Comparison of ENCODE assay signal across 10 mouse cellular contexts in genomic region chr6:117891369-117892160, GRCm38 (mm10). TPM values are rescaled to one million over a fixed set of nuclear protein-coding genes. Genes with fewer than 3 reads are reported as not detected.
DNase-seq lines count a peak whose midpoint lies in the region; ATAC-seq and TF ChIP-seq lines count a peak whose summit lies in the region.
"Had no signal": no experiment of that assay in that cellular context is flagged by ENCODE, and none has a peak within 500 bp of the region (broad histone marks: within the 10 kb centered on the region; RNA-seq: fewer than 3 reads in every experiment).

No protein-coding gene starts in this region.

- ATAC-seq in intestine, embryonic 14.5 days (replicated peaks; ENCODE audit: low FRiP score, low TSS enrichment, low read depth) = no peak; the same call in 1 of the 2 replicates
- peak; percentile 80 for ATAC-seq in neutrophil, adult 5-6 weeks (ENCODE audit: extremely low read depth, insufficient number of reproducible peaks, low FRiP score, poor library complexity, severe bottlenecking)

- no peaks in the 10 kb centered on the region for H3K36me3 ChIP-seq in ES-E14 (ENCODE audit: control insufficient read depth, insufficient read depth, low read length, poor library complexity, severe bottlenecking)
- H3K36me3 ChIP-seq in intestine, embryonic 14.5 days (ENCODE audit: control insufficient read depth, insufficient read depth, low read length) = no peaks in the 10 kb centered on the region
- H3K36me3 ChIP-seq: lung, embryonic 15.5 days had no signal

- in situ Hi-C loops in ES-E14 (cut with MboI; ENCODE audit: low sequenced_read_pairs in 2 of 2, unreplicated experiment in 2 of 2) = no loop called here

- no peaks in the 10 kb centered on the region for H3K27me3 ChIP-seq in intestine, embryonic 14.5 days (replicated peaks; ENCODE audit: control insufficient read depth, insufficient read depth, low read length)
- H3K27me3 ChIP-seq: lung, embryonic 15.5 days had no signal

- H3K9me3 ChIP-seq in ES-E14 (ENCODE audit: control insufficient read depth, insufficient read depth, low read depth, low read length) = no peaks in the 10 kb centered on the region
- no peaks in the 10 kb centered on the region for H3K9me3 ChIP-seq in intestine, embryonic 14.5 days (ENCODE audit: control insufficient read depth, low read length)
- H3K9me3 ChIP-seq: lung, embryonic 15.5 days had no signal

- H3K4me3 ChIP-seq in ES-E14 (ENCODE audit: insufficient read depth in 1 of 2, low read depth in 1 of 2, low read length in 2 of 2, poor library complexity in 1 of 2, severe bottlenecking in 1 of 2) = peak overlapping the region; percentile 26 to 34
- H3K4me3 ChIP-seq in intestine, embryonic 14.5 days (ENCODE audit: low read depth, low read length) = no peak overlapping the region
- H3K4me3 ChIP-seq: lung, embryonic 15.5 days had no signal

- H3K4me1 ChIP-seq in ES-E14 (ENCODE audit: control insufficient read depth in 2 of 2, insufficient read depth in 2 of 2, low read length in 2 of 2, poor library complexity in 1 of 2) = peaks cover 0 to 5% of the 10 kb centered on the region in 2 experiments; a peak in 1 of 4 replicates
- no peaks in the 10 kb centered on the region for H3K4me1 ChIP-seq in intestine, embryonic 14.5 days (replicated peaks; ENCODE audit: control insufficient read depth, insufficient read depth, low read length)
- H3K4me1 ChIP-seq: lung, embryonic 15.5 days had no signal

- H3K4me2 ChIP-seq in intestine, embryonic 14.5 days (ENCODE audit: low read length) = peak overlapping the region; percentile 0; the same call in 1 of the 2 replicates
- H3K4me2 ChIP-seq: lung, embryonic 15.5 days had no signal

- no peak overlapping the region for H3K27ac ChIP-seq in ES-E14 (ENCODE audit: insufficient read depth, low read depth, low read length, poor library complexity, severe bottlenecking)
- no peak overlapping the region for H3K27ac ChIP-seq in intestine, embryonic 14.5 days (ENCODE audit: low read depth)
- H3K27ac ChIP-seq: lung, embryonic 15.5 days had no signal

- 46% methylated on average over 14 of the region's 14 CpGs for WGBS in intestine, embryonic 14.5 days

- H3K9ac ChIP-seq in ES-E14 (ENCODE audit: insufficient read depth, low read depth, low read length, poor library complexity, severe bottlenecking) = no peak overlapping the region; the same call in 1 of the 2 replicates
- H3K9ac ChIP-seq in intestine, embryonic 14.5 days (ENCODE audit: low read length) = no peak overlapping the region
- H3K9ac ChIP-seq: lung, embryonic 15.5 days had no signal

- DNase-seq in lung, adult 18-20 months = peak; percentile 42 to 66
- DNase-seq in lung, postnatal 14 days = no peak
- DNase-seq in ES-E14 (ENCODE audit: low read depth, low spot score) = no peak
- DNase-seq in intestine, embryonic 14.5 days (ENCODE audit: low spot score) = no peak
- DNase-seq in frontal cortex, adult 2 months (ENCODE audit: extremely low spot score in 1 of 2, low spot score in 1 of 2) = no peak
- DNase-seq in adrenal gland, adult 18-20 months (ENCODE audit: low spot score in 2 of 2) = no peak
- no peak for DNase-seq in gastrocnemius, adult 18-20 months (ENCODE audit: low spot score)

TF ChIP-seq in ES-E14, 5 proteins besides CTCF, POLR2A, EP300 and RAD21:
- TF ChIP-seq CHD2 (IDR thresholded peaks at IDR 0.05; ENCODE audit: low read depth, low read length) (no peak), MAFK (IDR thresholded peaks at IDR 0.05; ENCODE audit: insufficient read depth, low read depth, low read length) (no peak), ZNF384 (IDR thresholded peaks at IDR 0.05; ENCODE audit: low read depth, low read length) (no peak), HCFC1 (IDR thresholded peaks at IDR 0.05; ENCODE audit: borderline replicate concordance, insufficient read depth, low read length) (no peak), ZC3H11A (IDR thresholded peaks at IDR 0.05; ENCODE audit: borderline replicate concordance, low read depth, low read length) (no peak)

RNA-seq across cellular contexts. Expression of gene Hnrnpf, which starts 8.6 kb away (rescaled TPM):
- 450 and 669 TPM in 2 replicates for total RNA-seq in ES-E14 (2012; rRNA removed)
- polyA plus RNA-seq in intestine, embryonic 14.5 days (2014; fragmentation: Nextera tagmentation; extraction: Ambion mirVana) = 798 and 814 TPM in 2 replicates
- 944 and 955 TPM in 2 replicates for total RNA-seq in neutrophil, adult 5-6 weeks (2017)
- polyA plus RNA-seq in frontal cortex, adult 2 months (2012; rRNA removed) = 121 and 126 TPM in 2 replicates
- 100 to 1,000 TPM; 317 to 377 TPM for total RNA-seq in adrenal gland, adult 18-20 months (2021)
- total RNA-seq in gastrocnemius, adult 18-20 months (2021) = 100 to 1,000 TPM in 1 of 2 experiments, 10 to 100 TPM in 1; 83.2 to 106 TPM

RNA-seq across cellular contexts. Expression of gene Zfp239, which starts 29.7 kb away (rescaled TPM):
- total RNA-seq in ES-E14 (2012; rRNA removed) = 9.1 and 10.2 TPM in 2 replicates
- polyA plus RNA-seq in intestine, embryonic 14.5 days (2014; fragmentation: Nextera tagmentation; extraction: Ambion mirVana) = 6.8 and 8.4 TPM in 2 replicates
- total RNA-seq in neutrophil, adult 5-6 weeks (2017) = 0.98 and 1.0 TPM in 2 replicates
- polyA plus RNA-seq in frontal cortex, adult 2 months (2012; rRNA removed) = 24.3 and 26.8 TPM in 2 replicates
- total RNA-seq in adrenal gland, adult 18-20 months (2021) = 1 to 10 TPM; 2.6 to 3.0 TPM
- total RNA-seq in gastrocnemius, adult 18-20 months (2021) = 1 to 10 TPM; 1.2 to 1.4 TPM

RNA-seq across cellular contexts. Expression of gene Fxyd4, which starts 45.9 kb away (rescaled TPM):
- 0.98 and 1.2 TPM in 2 replicates for total RNA-seq in ES-E14 (2012; rRNA removed)
- polyA plus RNA-seq in intestine, embryonic 14.5 days (2014; fragmentation: Nextera tagmentation; extraction: Ambion mirVana) = 1.7 and 3.2 TPM in 2 replicates
- total RNA-seq in neutrophil, adult 5-6 weeks (2017) = not detected in 2 replicates
- 0.08 TPM in 1 of 2 replicates, not detected in the other for polyA plus RNA-seq in frontal cortex, adult 2 months (2012; rRNA removed)
- total RNA-seq in adrenal gland, adult 18-20 months (2021) = not detected
- not detected for total RNA-seq in gastrocnemius, adult 18-20 months (2021)
- total RNA-seq: layer of hippocampus, postnatal 14 days had no signal

RNA-seq across cellular contexts. Expression of gene Zfp637, which starts 50.6 kb away (rescaled TPM):
- total RNA-seq in ES-E14 (2012; rRNA removed) = 7.8 and 14.3 TPM in 2 replicates
- 109 and 125 TPM in 2 replicates for polyA plus RNA-seq in intestine, embryonic 14.5 days (2014; fragmentation: Nextera tagmentation; extraction: Ambion mirVana)
- 12.8 and 15.5 TPM in 2 replicates for total RNA-seq in neutrophil, adult 5-6 weeks (2017)
- 62.5 and 63.4 TPM in 2 replicates for polyA plus RNA-seq in frontal cortex, adult 2 months (2012; rRNA removed)
- 10 to 100 TPM; 29.2 to 29.5 TPM for total RNA-seq in adrenal gland, adult 18-20 months (2021)
- 10 to 100 TPM; 40.6 to 45.1 TPM for total RNA-seq in gastrocnemius, adult 18-20 months (2021)

Comparison
In these comparisons a context has a peak if more than half of its experiments do, and no peak if none do; other contexts are left out.
1. DNase-seq: peak in lung, adult 18-20 months (2 of 2); none in lung, postnatal 14 days (single experiment), ES-E14 (single experiment), intestine, embryonic 14.5 days (single experiment), frontal cortex, adult 2 months (0 of 2), adrenal gland, adult 18-20 months (0 of 2) and gastrocnemius, adult 18-20 months (single experiment).